Mouse (Mus musculus): ENCODE measurements around the gene Hic1. TPM values are rescaled to one million over a fixed set of nuclear protein-coding genes. Genes with fewer than 3 reads are reported as not detected.
A peak's percentile ranks its signal among the peaks of the same experiment; 100 is the strongest.

Gene Hic1
- polyA plus RNA-seq, 1 experiment from 2014 or later = 1.3 TPM

DNA sequence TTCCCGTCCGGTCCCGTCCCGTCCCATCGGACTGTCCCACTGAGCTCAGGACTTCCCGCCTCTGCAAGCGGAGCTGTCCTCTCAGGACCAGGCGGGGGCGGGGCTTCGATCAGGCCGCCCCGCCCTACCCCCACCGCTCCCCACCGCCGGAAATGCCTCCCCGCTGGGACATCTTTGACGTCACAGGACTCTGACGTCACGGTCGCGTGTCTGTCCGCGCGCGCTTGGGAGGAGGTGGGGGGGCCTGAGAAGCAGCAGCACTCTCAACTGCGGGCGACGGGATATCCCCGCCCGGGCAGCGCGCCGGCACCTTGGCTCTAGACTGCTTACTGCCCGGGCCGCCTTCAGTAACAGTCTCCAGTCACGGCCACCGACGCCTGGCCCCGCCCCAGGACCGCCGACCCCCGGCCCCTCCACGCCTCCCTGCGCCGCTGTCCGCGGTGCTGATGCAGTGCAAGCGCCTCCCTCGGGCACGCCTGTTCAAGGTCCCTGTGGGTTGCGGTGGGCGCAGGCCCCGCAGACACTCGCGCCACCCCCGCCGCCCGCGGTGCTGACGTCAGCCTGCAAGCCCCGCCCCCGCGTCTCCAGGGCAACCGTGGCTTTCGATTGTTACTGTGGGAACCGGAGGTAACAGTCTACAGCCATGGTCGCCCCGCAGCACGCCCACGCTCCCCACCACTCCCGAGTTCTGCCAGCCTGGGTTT, 3.9 kb upstream of the Hic1 start:
- peak overlapping the region; percentile 68 for H3K4me3 ChIP-seq (ENCODE audit: low read depth, low read length)
- peaks cover 49% of the 10 kb centered on the region for H3K27me3 ChIP-seq (replicated peaks; ENCODE audit: control insufficient read depth, insufficient read depth, low read length)
- H3K9me3 ChIP-seq (replicated peaks; ENCODE audit: control insufficient read depth, low read length) = no peaks in the 10 kb centered on the region
- H3K27ac ChIP-seq (ENCODE audit: low read depth, low read length) = no peak overlapping the region
- under 1% methylated on average over 54 of the region's 71 CpGs for WGBS
- peaks cover 15% of the 10 kb centered on the region; the same call in 1 of the 2 replicates for H3K36me3 ChIP-seq (ENCODE audit: control insufficient read depth, insufficient read depth, low read length)
- H3K9ac ChIP-seq (ENCODE audit: low read length) = peak overlapping the region; percentile 62
- DNase-seq (ENCODE audit: low spot score) (peak; percentile 84), ATAC-seq (peak; percentile 62)
- H3K4me2 ChIP-seq (ENCODE audit: low read length) = peak overlapping the region; percentile 77
- H3K4me1 ChIP-seq (ENCODE audit: control insufficient read depth, insufficient read depth, low read length) = peaks cover 35% of the 10 kb centered on the region

DNA sequence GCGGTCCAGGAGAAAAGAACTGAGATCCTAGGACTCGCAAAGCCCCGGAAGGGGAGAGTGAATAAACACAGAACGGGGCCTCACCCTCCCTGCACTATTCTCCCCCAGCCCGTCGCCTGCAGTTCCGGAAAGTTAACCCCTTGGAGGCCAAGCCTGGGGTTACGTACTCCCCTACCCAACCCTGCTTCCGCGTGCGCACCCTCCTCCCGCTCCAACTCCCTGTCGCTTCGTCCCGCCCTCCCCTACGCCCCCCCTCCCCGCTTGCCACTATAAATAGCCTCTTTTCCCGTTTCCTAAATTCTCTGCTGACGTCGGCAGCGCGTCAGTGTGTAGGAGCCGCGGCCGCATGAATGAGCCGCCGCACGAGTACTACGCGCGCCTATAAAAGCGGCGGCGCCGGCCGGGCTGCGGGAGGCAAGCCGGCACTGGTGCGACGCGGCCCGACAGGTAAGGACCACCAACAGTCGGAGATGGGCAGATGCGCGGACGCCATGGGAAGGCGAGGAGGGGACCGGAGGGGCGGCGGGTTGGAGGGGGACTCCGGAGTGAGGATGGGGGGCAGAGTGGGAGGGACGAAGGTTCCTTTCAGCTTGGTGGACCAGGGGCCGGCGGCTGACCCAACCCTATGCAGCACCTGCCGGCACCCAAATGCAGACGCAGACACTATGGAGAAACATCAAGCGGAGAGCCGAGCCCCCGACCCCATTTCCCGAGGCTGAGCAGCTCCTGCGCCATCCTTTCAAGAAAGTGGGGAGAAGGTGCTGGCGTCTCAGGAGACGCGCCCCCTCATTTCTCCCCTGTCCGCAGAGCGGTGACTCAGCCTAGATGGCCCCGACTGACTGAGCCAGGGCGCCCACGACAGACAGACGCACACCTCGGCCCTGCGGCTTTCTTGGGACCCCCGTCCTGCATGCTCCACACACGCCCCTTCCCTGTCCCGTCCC, 3.1 kb upstream of the Hic1 start:
- Histone ChIP-seq H3K4me2 (ENCODE audit: low read length) (peak overlapping the region; percentile 77), H3K27me3 (replicated peaks; ENCODE audit: control insufficient read depth, insufficient read depth, low read length) (peaks cover 57% of the 10 kb centered on the region), H3K9me3 (replicated peaks; ENCODE audit: control insufficient read depth, low read length) (no peaks in the 10 kb centered on the region), H3K4me1 (ENCODE audit: control insufficient read depth, insufficient read depth, low read length) (peaks cover 27% of the 10 kb centered on the region), H3K9ac (ENCODE audit: low read length) (peak overlapping the region; percentile 62), H3K36me3 (ENCODE audit: control insufficient read depth, insufficient read depth, low read length) (peaks cover 15% of the 10 kb centered on the region; the same call in 1 of the 2 replicates), H3K4me3 (ENCODE audit: low read depth, low read length) (peak overlapping the region; percentile 68), H3K27ac (ENCODE audit: low read depth, low read length) (no peak overlapping the region)
- DNase-seq (ENCODE audit: low spot score) (peak; percentile 82), ATAC-seq (peak; percentile 15; the same call in 1 of the 2 replicates)
- WGBS = under 1% methylated on average over 73 of the region's 75 CpGs

DNA sequence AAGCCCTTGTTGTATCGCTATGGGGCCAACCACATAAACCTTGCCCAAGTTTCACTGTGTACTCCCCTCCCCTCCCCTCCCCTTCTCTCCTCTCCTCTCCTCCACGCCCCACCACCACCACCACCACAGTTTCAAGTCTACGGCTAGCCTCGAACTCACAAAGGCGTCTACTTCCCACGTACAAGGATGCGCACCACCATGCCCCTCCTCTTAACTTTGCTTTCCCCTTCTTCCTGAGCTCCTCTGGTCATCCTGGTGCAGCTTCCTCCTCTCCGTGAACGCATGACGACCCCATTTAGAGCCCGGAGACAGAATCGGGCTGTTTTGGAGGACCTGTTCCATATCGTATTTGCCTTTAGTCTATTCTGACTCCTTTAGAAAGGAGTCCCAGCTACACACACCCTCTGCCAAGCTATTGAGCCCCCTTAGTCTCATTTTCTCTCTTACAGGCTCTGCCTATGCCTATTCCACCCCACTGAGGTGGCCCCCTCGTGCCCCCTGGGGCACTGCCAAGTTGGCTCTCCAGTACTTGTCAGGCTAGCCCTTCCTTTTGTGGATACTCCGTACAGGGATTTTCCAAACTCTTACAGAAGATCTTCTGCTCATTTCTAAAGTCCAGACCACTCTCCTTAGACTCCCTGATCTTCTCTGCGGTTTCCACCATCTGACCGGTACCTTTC, 2.0 kb upstream of the Hic1 start:
- DNase-seq (ENCODE audit: low spot score) = no peak
- Histone ChIP-seq H3K9me3 (replicated peaks; ENCODE audit: control insufficient read depth, low read length) (no peaks in the 10 kb centered on the region), H3K4me3 (ENCODE audit: low read depth, low read length) (0 out of 2 replicates have a peak overlapping the region, but pooled peaks have one; percentile 68), H3K4me2 (ENCODE audit: low read length) (peak overlapping the region; percentile 77; the same call in 1 of the 2 replicates), H3K27ac (ENCODE audit: low read depth, low read length) (no peak overlapping the region), H3K9ac (ENCODE audit: low read length) (no peak overlapping the region), H3K36me3 (ENCODE audit: control insufficient read depth, insufficient read depth, low read length) (peaks cover 6% of the 10 kb centered on the region; the same call in 1 of the 2 replicates), H3K27me3 (replicated peaks; ENCODE audit: control insufficient read depth, insufficient read depth, low read length) (peaks cover 68% of the 10 kb centered on the region), H3K4me1 (ENCODE audit: control insufficient read depth, insufficient read depth, low read length) (peaks cover 27% of the 10 kb centered on the region)
- 4% methylated on average over 17 of the region's 17 CpGs for WGBS
- ATAC-seq = no peak

DNA sequence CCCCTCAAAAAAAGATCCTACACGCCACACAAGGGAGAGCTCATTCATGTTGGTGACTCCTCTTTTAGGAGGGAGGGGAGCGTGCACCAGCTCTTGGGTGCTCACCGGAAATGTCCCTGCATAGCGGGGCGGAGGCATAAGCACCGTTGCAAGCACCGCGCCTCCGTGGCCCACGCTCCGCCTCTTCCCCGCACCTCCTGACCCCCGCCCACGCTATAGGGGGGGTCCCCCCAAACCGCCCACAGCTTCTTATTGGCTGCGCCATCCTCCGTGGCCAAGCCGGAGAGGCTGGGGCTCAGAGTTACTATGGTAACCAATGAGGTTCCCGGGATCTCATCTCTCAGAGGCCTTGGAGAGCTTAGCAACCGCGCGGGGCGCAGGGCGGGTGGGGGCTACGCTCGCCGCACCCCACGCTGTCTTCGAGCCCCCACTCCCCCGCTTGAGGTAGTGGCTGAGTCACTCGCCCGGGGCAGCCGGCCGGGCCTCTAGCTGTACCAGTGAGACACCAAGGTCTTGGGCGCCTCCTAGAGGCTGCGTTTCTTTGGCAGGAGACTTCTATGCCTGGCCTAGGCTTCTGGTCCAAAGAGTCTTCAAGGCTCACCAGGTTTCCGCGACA, 925 bp upstream of the Hic1 start:
- Histone ChIP-seq H3K27ac (ENCODE audit: low read depth, low read length) (no peak overlapping the region), H3K4me3 (ENCODE audit: low read depth, low read length) (peak overlapping the region; percentile 33), H3K4me1 (ENCODE audit: control insufficient read depth, insufficient read depth, low read length) (peaks cover 27% of the 10 kb centered on the region), H3K4me2 (ENCODE audit: low read length) (peak overlapping the region; percentile 77), H3K36me3 (ENCODE audit: control insufficient read depth, insufficient read depth, low read length) (no peaks in the 10 kb centered on the region), H3K27me3 (replicated peaks; ENCODE audit: control insufficient read depth, insufficient read depth, low read length) (peaks cover 79% of the 10 kb centered on the region), H3K9me3 (replicated peaks; ENCODE audit: control insufficient read depth, low read length) (no peaks in the 10 kb centered on the region), H3K9ac (ENCODE audit: low read length) (peak overlapping the region; percentile 18; the same call in 1 of the 2 replicates)
- ATAC-seq = peak; percentile 63
- peak; percentile 92 for DNase-seq (ENCODE audit: low spot score)
- WGBS = under 1% methylated on average over 38 of the region's 38 CpGs

DNA sequence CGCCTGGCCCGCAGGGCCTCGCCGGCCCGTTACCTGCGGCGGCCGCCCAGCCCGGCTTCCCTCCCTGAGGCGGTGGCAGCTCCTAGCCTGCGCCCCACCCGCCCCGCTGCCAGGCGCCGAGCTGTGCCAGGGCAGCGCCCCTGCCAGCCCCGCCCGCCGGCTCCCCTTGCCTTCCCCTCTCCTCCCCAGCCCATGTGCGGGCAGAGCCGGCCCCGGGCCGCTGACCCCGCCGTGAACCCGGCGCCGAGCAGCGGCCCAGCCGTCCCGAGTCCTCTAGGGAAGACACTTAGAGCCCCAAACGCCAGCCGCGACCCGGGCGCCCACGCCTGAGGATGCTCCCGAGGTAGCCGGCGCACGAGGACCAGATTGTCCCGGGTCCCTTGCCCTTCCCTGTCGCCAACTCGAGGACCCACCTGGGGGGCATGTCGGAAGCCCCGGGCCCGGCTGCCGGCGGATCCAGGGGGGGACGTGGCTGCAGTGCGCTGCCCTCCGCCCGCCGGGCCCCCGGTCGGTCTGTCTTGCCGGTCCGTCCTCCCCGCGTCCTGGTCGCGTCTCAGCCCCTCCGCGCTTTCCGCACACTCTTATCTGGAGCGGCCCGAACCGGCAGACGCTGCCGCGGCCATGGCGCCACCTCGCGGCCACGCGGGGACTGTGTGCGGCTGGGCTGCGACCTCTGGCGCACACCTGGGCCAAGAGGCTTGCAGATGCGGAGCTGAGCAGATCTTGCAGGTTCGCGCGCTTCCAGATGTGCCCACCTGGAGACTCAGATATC, 543 bp downstream of the Hic1 start:
- Histone ChIP-seq H3K27ac (ENCODE audit: low read depth, low read length) (peak overlapping the region; percentile 48; the same call in 1 of the 2 replicates), H3K4me2 (ENCODE audit: low read length) (peak overlapping the region; percentile 77), H3K36me3 (ENCODE audit: control insufficient read depth, insufficient read depth, low read length) (0 out of 2 replicates have a peak, but pooled peaks cover 2% of the 10 kb centered on the region), H3K9ac (ENCODE audit: low read length) (peak overlapping the region; percentile 48; the same call in 1 of the 2 replicates), H3K4me1 (ENCODE audit: control insufficient read depth, insufficient read depth, low read length) (peaks cover 25% of the 10 kb centered on the region), H3K4me3 (ENCODE audit: low read depth, low read length) (peak overlapping the region; percentile 40), H3K9me3 (replicated peaks; ENCODE audit: control insufficient read depth, low read length) (no peaks in the 10 kb centered on the region), H3K27me3 (replicated peaks; ENCODE audit: control insufficient read depth, insufficient read depth, low read length) (peaks cover 93% of the 10 kb centered on the region)
- peak; percentile 74 for DNase-seq (ENCODE audit: low spot score)
- ATAC-seq = 0 out of 2 replicates have a peak, but pooled peaks have one; percentile 6
- under 1% methylated on average over 79 of the region's 83 CpGs for whole genome bisulfite sequencing

DNA sequence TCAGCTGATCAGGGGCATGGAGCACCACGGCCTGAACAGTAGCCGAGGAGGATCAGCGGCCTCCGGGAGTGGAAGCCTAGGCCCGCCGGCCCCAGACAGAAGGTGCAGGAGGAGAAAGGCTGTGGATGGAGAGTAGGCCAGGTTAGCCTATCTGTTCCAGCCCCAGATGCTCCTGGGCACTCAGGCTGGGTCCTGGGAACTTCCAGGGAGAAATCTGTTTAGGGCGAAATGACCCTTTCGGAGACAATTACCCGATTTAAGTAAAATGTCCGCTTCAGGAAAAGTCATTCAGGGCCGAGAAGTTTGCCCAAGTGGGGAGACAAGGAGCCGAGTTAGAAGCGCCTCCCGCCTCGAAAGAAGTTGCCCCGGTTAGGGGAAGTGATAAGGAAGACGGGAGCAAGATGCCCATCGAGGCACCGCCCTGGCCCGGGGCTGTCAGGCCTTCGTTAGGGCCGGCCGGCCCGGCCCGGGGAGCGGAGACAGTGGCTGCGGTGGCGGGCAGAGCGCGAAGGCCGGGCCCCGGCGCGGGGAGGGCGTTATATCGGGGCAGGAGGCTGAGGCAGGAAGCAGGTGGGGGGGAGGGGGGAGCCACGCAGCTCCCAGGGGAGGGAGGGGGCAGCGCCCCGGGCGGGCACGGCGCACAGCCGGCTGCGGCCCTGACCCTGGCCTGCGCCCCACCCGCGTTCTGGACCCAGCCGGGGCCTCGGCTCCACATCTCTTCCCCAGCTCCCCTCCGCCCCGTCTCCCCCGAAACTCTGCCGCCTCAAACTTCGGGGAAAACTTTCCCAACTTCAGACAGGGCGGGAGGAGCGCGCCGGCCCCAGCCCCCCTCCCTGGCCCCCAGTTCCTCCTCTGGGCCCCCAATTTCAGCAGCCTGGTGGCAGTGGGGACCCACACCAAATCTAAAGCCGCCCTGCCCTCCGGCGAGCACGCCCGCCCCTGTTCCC, 1.4 kb downstream of the Hic1 start:
- Histone ChIP-seq H3K27me3 (replicated peaks; ENCODE audit: control insufficient read depth, insufficient read depth, low read length) (peaks cover 94% of the 10 kb centered on the region), H3K4me2 (ENCODE audit: low read length) (peak overlapping the region; percentile 77), H3K9ac (ENCODE audit: low read length) (peak overlapping the region; percentile 48; the same call in 1 of the 2 replicates), H3K4me1 (ENCODE audit: control insufficient read depth, insufficient read depth, low read length) (peaks cover 23% of the 10 kb centered on the region), H3K27ac (ENCODE audit: low read depth, low read length) (0 out of 2 replicates have a peak overlapping the region, but pooled peaks have one; percentile 48), H3K4me3 (ENCODE audit: low read depth, low read length) (peak overlapping the region; percentile 40), H3K36me3 (ENCODE audit: control insufficient read depth, insufficient read depth, low read length) (peaks cover 8% of the 10 kb centered on the region), H3K9me3 (replicated peaks; ENCODE audit: control insufficient read depth, low read length) (no peaks in the 10 kb centered on the region)
- no peak for ATAC-seq
- DNase-seq (ENCODE audit: low spot score) = no peak
- 2% methylated on average over 52 of the region's 63 CpGs for WGBS
